ENCODE assay signal across 12 mouse cellular contexts in the genomic region with DNA sequence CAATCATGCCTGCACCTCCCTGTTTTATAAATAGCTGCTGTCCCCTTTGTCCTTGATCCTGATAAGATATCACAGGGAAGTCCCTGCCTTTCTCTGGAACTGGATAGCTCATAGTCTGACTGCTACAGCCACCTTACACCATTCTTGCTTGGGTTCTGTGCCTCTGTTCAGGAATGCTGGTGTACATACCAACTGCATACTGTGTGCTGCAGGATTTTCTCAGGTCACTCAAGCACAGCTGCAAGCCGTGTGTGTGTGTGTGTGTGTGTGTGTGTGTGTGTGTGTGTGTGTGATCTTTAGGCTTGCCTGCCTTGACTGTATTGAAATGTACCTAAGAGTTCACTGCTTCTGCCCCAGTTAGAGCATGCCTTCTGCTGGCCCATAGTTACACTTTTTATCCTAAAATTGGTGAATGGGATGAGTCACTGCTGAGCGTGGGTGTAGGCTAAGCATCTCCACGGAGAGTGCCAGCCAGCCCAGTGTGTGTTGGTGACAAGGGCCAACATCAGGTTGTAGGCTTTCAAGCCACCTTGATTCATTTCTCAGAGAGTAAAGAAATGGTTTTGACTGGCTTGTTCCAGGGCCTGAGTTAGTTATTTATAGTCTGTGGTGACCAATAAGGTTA.
DNase-seq lines count a peak whose midpoint lies in the region; ATAC-seq and TF ChIP-seq lines count a peak whose summit lies in the region.
"Had no signal": no experiment of that assay in that cellular context is flagged by ENCODE, and none has a peak within 500 bp of the region (broad histone marks: within the 10 kb centered on the region; RNA-seq: fewer than 3 reads in every experiment).

No protein-coding gene starts in this region.

- 38% methylated on average over 3 of the region's 3 CpGs for WGBS in heart, embryonic 12.5 days
- WGBS in lung, postnatal 0 days, result 59% methylated on average over 3 of the region's 3 CpGs
- WGBS in small intestine, adult 2 months, result 24% methylated on average over 3 of the region's 3 CpGs
- WGBS in forebrain, embryonic 14.5 days, result 82% methylated on average over 3 of the region's 3 CpGs

- H3K9me3 ChIP-seq in heart, embryonic 12.5 days (replicated peaks), result no peaks in the 10 kb centered on the region
- no peaks in the 10 kb centered on the region for H3K9me3 ChIP-seq in lung, postnatal 0 days (ENCODE audit: low read length)
- no peaks in the 10 kb centered on the region for H3K9me3 ChIP-seq in forebrain, embryonic 14.5 days (replicated peaks; ENCODE audit: control insufficient read depth, low read length)
- H3K9me3 ChIP-seq: forebrain, embryonic 10.5 days; liver, embryonic 15.5 days had no signal

- H3K9ac ChIP-seq in heart, embryonic 12.5 days, result peak overlapping the region; percentile 28; the same call in 1 of the 2 replicates
- H3K9ac ChIP-seq in lung, postnatal 0 days (replicated peaks; ENCODE audit: low read depth), result no peak overlapping the region
- no peak overlapping the region for H3K9ac ChIP-seq in forebrain, embryonic 14.5 days (ENCODE audit: low read length)
- H3K9ac ChIP-seq: liver, embryonic 15.5 days had no signal

- intact Hi-C loops in heart, postnatal 14 days (cut with DNase I), result no loop called here

- H3K27ac ChIP-seq in heart, embryonic 12.5 days (ENCODE audit: poor library complexity, severe bottlenecking), result peak overlapping the region; percentile 58
- H3K27ac ChIP-seq in lung, postnatal 0 days (ENCODE audit: low read length), result no peak overlapping the region
- H3K27ac ChIP-seq in small intestine, adult 2 months (ENCODE audit: insufficient read depth, low read depth, low read length), result peak overlapping the region; percentile 98
- H3K27ac ChIP-seq in forebrain, embryonic 14.5 days (ENCODE audit: low read depth, low read length), result no peak overlapping the region
- H3K27ac ChIP-seq: forebrain, embryonic 10.5 days; liver, embryonic 15.5 days had no signal

- TF ChIP-seq CTCF in lung, postnatal 0 days (IDR thresholded peaks at IDR 0.05), result 0 out of 2 replicates have a peak, but pooled peaks have one; percentile 1
- TF ChIP-seq CTCF in small intestine, adult 2 months (IDR thresholded peaks at IDR 0.05; ENCODE audit: extremely low read depth, insufficient read length, insufficient replicate concordance, low read depth, low read length), result no peak

- no peak for TF ChIP-seq EP300 in lung, postnatal 0 days (IDR thresholded peaks at IDR 0.05)

- peaks cover 13% of the 10 kb centered on the region; the same call in 1 of the 2 replicates for H3K36me3 ChIP-seq in heart, embryonic 12.5 days
- H3K36me3 ChIP-seq in lung, postnatal 0 days (ENCODE audit: insufficient read depth, low read length), result no peaks in the 10 kb centered on the region
- H3K36me3 ChIP-seq in small intestine, adult 2 months (ENCODE audit: control insufficient read depth, insufficient read depth, low read length), result peaks cover 23% of the 10 kb centered on the region
- peaks cover 16% of the 10 kb centered on the region; the same call in 1 of the 2 replicates for H3K36me3 ChIP-seq in forebrain, embryonic 14.5 days (ENCODE audit: control insufficient read depth, insufficient read depth, low read length)
- H3K36me3 ChIP-seq: liver, embryonic 15.5 days had no signal

- no peak for DNase-seq in heart, postnatal 14 days
- no peak for DNase-seq in lung, postnatal 0 days (ENCODE audit: low spot score)
- DNase-seq in lung, postnatal 14 days, result no peak
- peak; percentile 69 for DNase-seq in cerebellum, adult 9-11 months
- no peak for DNase-seq in forebrain, embryonic 14.5 days (ENCODE audit: low spot score)
- DNase-seq: gastrocnemius, postnatal 36 days; layer of hippocampus, postnatal 36 days had no signal

- TF ChIP-seq POLR2A in small intestine, adult 2 months (IDR thresholded peaks at IDR 0.05; ENCODE audit: low read depth, low read length), result no peak

- peaks cover 50% of the 10 kb centered on the region for H3K4me1 ChIP-seq in heart, embryonic 12.5 days (replicated peaks)
- H3K4me1 ChIP-seq in lung, postnatal 0 days (ENCODE audit: insufficient read depth, low read depth, low read length), result no peaks in the 10 kb centered on the region; the same call in 1 of the 2 replicates
- peaks cover 42% of the 10 kb centered on the region for H3K4me1 ChIP-seq in small intestine, adult 2 months (ENCODE audit: control insufficient read depth, insufficient read depth, insufficient read length, low read length)
- H3K4me1 ChIP-seq in forebrain, embryonic 14.5 days (ENCODE audit: control insufficient read depth, insufficient read depth, low read length), result no peaks in the 10 kb centered on the region

- no peak overlapping the region; the same call in 1 of the 2 replicates for H3K4me2 ChIP-seq in heart, embryonic 12.5 days
- H3K4me2 ChIP-seq in lung, postnatal 0 days (replicated peaks; ENCODE audit: low read depth, low read length), result no peak overlapping the region
- H3K4me2 ChIP-seq in forebrain, embryonic 14.5 days (ENCODE audit: low read length), result no peak overlapping the region
- H3K4me2 ChIP-seq: liver, embryonic 15.5 days had no signal

- ATAC-seq in heart, embryonic 12.5 days (ENCODE audit: insufficient number of reproducible peaks, low FRiP score), result no peak
- no peak for ATAC-seq in lung, postnatal 0 days
- no peak for ATAC-seq in megakaryocyte, adult 5-6 weeks (ENCODE audit: poor library complexity, severe bottlenecking)
- no peak for ATAC-seq in forebrain, embryonic 14.5 days

- no peak overlapping the region for H3K4me3 ChIP-seq in heart, embryonic 12.5 days
- no peak overlapping the region for H3K4me3 ChIP-seq in lung, postnatal 0 days (ENCODE audit: low read depth, low read length)
- H3K4me3 ChIP-seq in small intestine, adult 2 months (ENCODE audit: low read depth, low read length), result no peak overlapping the region; the same call in 1 of the 2 replicates
- H3K4me3 ChIP-seq in forebrain, embryonic 14.5 days (ENCODE audit: low read depth, low read length), result no peak overlapping the region
- H3K4me3 ChIP-seq: forebrain, embryonic 10.5 days; liver, embryonic 15.5 days had no signal

- no peaks in the 10 kb centered on the region for H3K27me3 ChIP-seq in heart, embryonic 12.5 days (replicated peaks)
- no peaks in the 10 kb centered on the region for H3K27me3 ChIP-seq in lung, postnatal 0 days (replicated peaks; ENCODE audit: insufficient read depth, low read length)
- no peaks in the 10 kb centered on the region for H3K27me3 ChIP-seq in small intestine, adult 2 months (ENCODE audit: control insufficient read depth, insufficient read depth, low read length)
- H3K27me3 ChIP-seq in forebrain, embryonic 14.5 days (replicated peaks; ENCODE audit: control insufficient read depth, insufficient read depth, low read length), result no peaks in the 10 kb centered on the region
- H3K27me3 ChIP-seq: liver, embryonic 15.5 days had no signal

Comparison
In these comparisons a context has a peak if more than half of its experiments do, and no peak if none do; other contexts are left out.
1. H3K27ac ChIP-seq: peak in heart, embryonic 12.5 days (single experiment) and small intestine, adult 2 months (single experiment); none in lung, postnatal 0 days (single experiment) and forebrain, embryonic 14.5 days (single experiment).